Mouse (Mus musculus) regulatory T cell (primary cell): Measurements from ENCODE around the gene Gm45234.
"Not testable (repeated sequence)": the region's sequence is repeated elsewhere in the genome, so short reads cannot be mapped to it uniquely, and the experiment has no call there.

Experiments
- in situ Hi-C: fragments of 300-600 bp; cut with MboI, MseI; formaldehyde crosslinking; loops from one replicate; pipeline ENCODE4 v1.15.1; 2025; ENCODE audit warnings: high pct_unique_total_duplicates

Gm45234 gene

GRCm38 (mm10) chr6:124755831-124756595, at the start of gene Gm45234, which contains the start of gene Atn1:
Gene Gm45234, minus strand, starts transcription at chr6:124756021.
Gene Atn1, minus strand, starts transcription at chr6:124756524.
- in situ Hi-C loops = loop anchor here (10.0 kb wide), 1 partner anchor 821 kb away; no protein-coding TSS in a partner anchor

GRCm38 (mm10) chr6:124804341-124804740, 48.5 kb upstream of the Gm45234 start:
- in situ Hi-C loops = no loop called here

GRCm38 (mm10) chr6:124803691-124804090, 47.9 kb upstream of the Gm45234 start:
- in situ Hi-C loops = not testable (repeated sequence)

GRCm38 (mm10) chr6:124803061-124803460, 47.2 kb upstream of the Gm45234 start:
- in situ Hi-C loops = no loop called here

GRCm38 (mm10) chr6:124802400-124802799, 46.6 kb upstream of the Gm45234 start:
- in situ Hi-C loops = not testable (repeated sequence)

- in situ Hi-C loops = no loop called here
These were observed 40.4 kb upstream of the Gm45234 start for GRCm38 (mm10) chr6:124796200-124796599.

- in situ Hi-C loops = no loop called here
These were observed 40.0 kb upstream of the Gm45234 start for GRCm38 (mm10) chr6:124795781-124796180.

GRCm38 (mm10) chr6:124791911-124792310, 36.1 kb upstream of the Gm45234 start:
- in situ Hi-C loops = no loop called here

GRCm38 (mm10) chr6:124790121-124790520, 34.3 kb upstream of the Gm45234 start:
- in situ Hi-C loops = no loop called here

- in situ Hi-C loops = no loop called here
These were observed 33.7 kb upstream of the Gm45234 start for GRCm38 (mm10) chr6:124789519-124789918.

- in situ Hi-C loops = no loop called here
These were observed 31.9 kb upstream of the Gm45234 start for GRCm38 (mm10) chr6:124787722-124788121.

- in situ Hi-C loops = no loop called here
These were observed 31.1 kb upstream of the Gm45234 start for GRCm38 (mm10) chr6:124786756-124787420.

- in situ Hi-C loops = no loop called here
These were observed 26.6 kb upstream of the Gm45234 start for GRCm38 (mm10) chr6:124782436-124782835.

- in situ Hi-C loops = no loop called here
These were observed 25.1 kb upstream of the Gm45234 start for GRCm38 (mm10) chr6:124780917-124781316.

GRCm38 (mm10) chr6:124779984-124780416, 24.2 kb upstream of the Gm45234 start:
- in situ Hi-C loops = no loop called here

- in situ Hi-C loops = no loop called here
These were observed 23.6 kb upstream of the Gm45234 start, which contains the start of gene Lrrc23 for GRCm38 (mm10) chr6:124779222-124779983. Gene Lrrc23, minus strand, starts transcription at chr6:124779727.

GRCm38 (mm10) chr6:124770511-124770910, 14.7 kb upstream of the Gm45234 start:
- in situ Hi-C loops = no loop called here

- in situ Hi-C loops = no loop called here
These were observed 14.2 kb upstream of the Gm45234 start for GRCm38 (mm10) chr6:124770013-124770412.

- in situ Hi-C loops = loop anchor here (10.0 kb wide), 1 partner anchor 194 kb away; the partner anchor contains the start of gene C1rb
These were observed 13.4 kb upstream of the Gm45234 start, which contains the start of gene Eno2 for GRCm38 (mm10) chr6:124769101-124769765. Gene Eno2, minus strand, starts transcription at chr6:124769673.

- in situ Hi-C loops = loop anchor here (10.0 kb wide), 1 partner anchor 194 kb away; the partner anchor contains the start of gene C1rb
These were observed 12.9 kb upstream of the Gm45234 start for GRCm38 (mm10) chr6:124768704-124769044.
